Mouse (Mus musculus): ENCODE measurements around the gene Nr4a1. TPM values are rescaled to one million over a fixed set of nuclear protein-coding genes. Genes with fewer than 3 reads are reported as not detected.

The Nr4a1 gene
- polyA plus RNA-seq (2014; fragmentation: Nextera tagmentation; extraction: Ambion mirVana) = 7.5 and 8.1 TPM in 2 replicates

DNA sequence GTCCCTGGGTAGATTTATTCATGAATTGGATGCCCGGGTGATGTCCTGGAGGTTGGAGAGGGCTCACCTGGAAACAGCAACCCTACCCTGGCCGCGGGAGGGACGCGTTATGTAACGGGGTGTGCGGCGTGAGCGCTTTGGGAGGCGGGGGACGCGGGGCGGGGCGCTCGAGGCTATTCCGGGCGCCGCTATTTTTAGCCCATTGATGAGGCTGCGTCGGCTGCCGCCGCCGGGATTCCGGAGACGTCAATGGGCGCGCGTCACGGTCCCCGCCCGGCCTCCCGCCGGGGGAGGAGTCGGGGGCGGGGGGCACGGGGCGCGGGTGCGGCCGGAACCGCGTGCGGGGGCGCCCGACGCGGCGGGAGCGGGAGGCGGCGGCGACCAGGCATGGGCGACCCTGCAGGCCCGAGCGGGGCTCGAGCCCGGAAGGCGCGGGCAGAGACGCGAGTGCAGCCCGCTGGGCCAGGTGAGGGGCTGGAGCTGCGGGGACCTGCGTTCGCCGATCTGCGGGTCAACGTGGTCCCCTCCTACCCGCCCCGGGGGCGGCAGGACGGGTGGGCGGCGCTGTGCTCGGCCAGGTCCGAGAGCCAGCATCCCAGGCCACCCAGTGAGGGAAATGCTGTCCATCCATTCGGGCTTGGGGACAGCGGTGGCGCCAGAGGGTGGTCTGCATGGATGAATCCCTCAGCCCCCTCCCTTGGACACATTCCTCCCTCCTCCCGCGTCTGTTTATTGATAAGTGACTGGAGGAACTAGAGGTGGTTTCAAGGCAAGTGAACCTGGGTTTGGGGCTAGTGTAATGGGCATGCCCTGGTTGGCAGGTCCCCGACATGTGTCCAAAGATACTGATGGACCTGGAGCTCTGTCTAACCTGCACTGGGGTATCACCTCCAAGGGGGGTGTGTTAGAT lies at the start of gene Nr4a1:
Gene Nr4a1, plus strand, starts transcription at position 384 of the 910 bp plus-strand sequence.
- H3K4me1 ChIP-seq (ENCODE audit: control insufficient read depth, insufficient read depth, low read length) = peaks cover 15% of the 10 kb centered on the region
- H3K4me2 ChIP-seq = peak within 1 kb of the TSS; percentile 73
- peak within 1 kb of the TSS; percentile 60 for H3K4me3 ChIP-seq (ENCODE audit: low read depth, low read length)
- peak within 1 kb of the TSS; percentile 80 for H3K9ac ChIP-seq (ENCODE audit: low read depth, low read length)
- H3K27me3 ChIP-seq (ENCODE audit: control insufficient read depth, insufficient read depth, low read length) = no peaks in the 10 kb centered on the region
- ATAC-seq (replicated peaks; ENCODE audit: insufficient number of reproducible peaks, low FRiP score, low TSS enrichment) = peak; percentile 61
- no peaks in the 10 kb centered on the region for H3K36me3 ChIP-seq (ENCODE audit: control insufficient read depth, insufficient read depth, low read length)
- 2% methylated on average over 73 of the region's 82 CpGs for WGBS (ENCODE audit: insufficient replicate concordance)
- H3K27ac ChIP-seq (ENCODE audit: low read depth, low read length) = peak within 1 kb of the TSS; percentile 65
- H3K9me3 ChIP-seq (replicated peaks; ENCODE audit: control insufficient read depth, low read length) = no peaks in the 10 kb centered on the region

DNA sequence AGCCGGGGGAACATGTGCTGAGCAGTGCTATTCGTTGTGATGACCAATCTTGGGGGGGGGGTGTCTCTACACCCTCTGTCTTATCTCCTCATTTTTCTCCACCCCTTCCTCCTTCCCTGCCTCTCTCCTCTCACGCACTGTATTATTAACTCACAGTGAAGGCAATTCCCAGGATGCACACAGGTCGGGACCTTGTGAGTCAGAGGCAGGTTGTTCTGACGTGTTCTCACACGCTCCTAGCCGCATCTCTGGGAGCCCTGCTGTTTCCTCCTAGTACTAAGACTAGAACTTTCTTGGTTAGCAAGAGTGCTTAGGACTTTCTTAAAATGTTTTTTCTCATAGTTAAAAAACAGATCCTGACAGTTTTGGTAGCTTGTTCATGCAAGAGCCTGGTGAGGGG lies 49.3 kb upstream of the Nr4a1 start:
- H3K9me3 ChIP-seq (replicated peaks; ENCODE audit: control insufficient read depth, low read length) = no peaks in the 10 kb centered on the region
- H3K27me3 ChIP-seq (ENCODE audit: control insufficient read depth, insufficient read depth, low read length) = no peaks in the 10 kb centered on the region
- no peak overlapping the region for H3K4me2 ChIP-seq
- no peak overlapping the region for H3K9ac ChIP-seq (ENCODE audit: low read depth, low read length)
- ATAC-seq (replicated peaks; ENCODE audit: insufficient number of reproducible peaks, low FRiP score, low TSS enrichment) = no peak
- H3K36me3 ChIP-seq (ENCODE audit: control insufficient read depth, insufficient read depth, low read length) = peaks cover 38% of the 10 kb centered on the region
- H3K4me1 ChIP-seq (ENCODE audit: control insufficient read depth, insufficient read depth, low read length) = no peaks in the 10 kb centered on the region
- WGBS (ENCODE audit: insufficient replicate concordance) = 82% methylated on average over 7 of the region's 7 CpGs
- no peak overlapping the region for H3K4me3 ChIP-seq (ENCODE audit: low read depth, low read length)
- H3K27ac ChIP-seq (ENCODE audit: low read depth, low read length) = no peak overlapping the region

DNA sequence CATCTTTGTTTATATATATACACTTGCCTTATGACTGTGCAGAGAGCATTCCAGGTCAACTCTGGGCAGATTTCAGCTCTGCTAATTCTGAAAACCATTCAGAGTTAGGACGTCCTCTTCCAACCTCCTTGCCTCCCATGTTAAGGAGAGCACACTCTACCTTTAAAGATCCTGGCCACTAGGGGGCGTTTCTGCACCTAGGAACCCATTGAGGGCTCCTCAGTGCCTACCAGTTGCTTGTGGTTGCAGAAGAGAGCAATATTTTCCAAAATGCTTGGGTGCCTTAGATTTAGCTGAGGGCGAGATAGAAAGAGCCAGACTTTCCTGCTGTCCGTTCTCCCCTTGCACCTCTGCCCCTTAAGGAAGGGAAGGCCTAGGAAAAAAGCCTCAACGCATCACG lies 43.8 kb upstream of the Nr4a1 start:
- H3K9ac ChIP-seq (ENCODE audit: low read depth, low read length) = no peak overlapping the region
- H3K27me3 ChIP-seq (ENCODE audit: control insufficient read depth, insufficient read depth, low read length) = no peaks in the 10 kb centered on the region
- no peak overlapping the region for H3K4me2 ChIP-seq
- no peak for ATAC-seq (replicated peaks; ENCODE audit: insufficient number of reproducible peaks, low FRiP score, low TSS enrichment)
- no peak overlapping the region for H3K4me3 ChIP-seq (ENCODE audit: low read depth, low read length)
- no peaks in the 10 kb centered on the region for H3K4me1 ChIP-seq (ENCODE audit: control insufficient read depth, insufficient read depth, low read length)
- H3K9me3 ChIP-seq (replicated peaks; ENCODE audit: control insufficient read depth, low read length) = no peaks in the 10 kb centered on the region
- H3K27ac ChIP-seq (ENCODE audit: low read depth, low read length) = no peak overlapping the region
- 63% methylated on average over 6 of the region's 6 CpGs for WGBS (ENCODE audit: insufficient replicate concordance)
- peaks cover 17% of the 10 kb centered on the region for H3K36me3 ChIP-seq (ENCODE audit: control insufficient read depth, insufficient read depth, low read length)

DNA sequence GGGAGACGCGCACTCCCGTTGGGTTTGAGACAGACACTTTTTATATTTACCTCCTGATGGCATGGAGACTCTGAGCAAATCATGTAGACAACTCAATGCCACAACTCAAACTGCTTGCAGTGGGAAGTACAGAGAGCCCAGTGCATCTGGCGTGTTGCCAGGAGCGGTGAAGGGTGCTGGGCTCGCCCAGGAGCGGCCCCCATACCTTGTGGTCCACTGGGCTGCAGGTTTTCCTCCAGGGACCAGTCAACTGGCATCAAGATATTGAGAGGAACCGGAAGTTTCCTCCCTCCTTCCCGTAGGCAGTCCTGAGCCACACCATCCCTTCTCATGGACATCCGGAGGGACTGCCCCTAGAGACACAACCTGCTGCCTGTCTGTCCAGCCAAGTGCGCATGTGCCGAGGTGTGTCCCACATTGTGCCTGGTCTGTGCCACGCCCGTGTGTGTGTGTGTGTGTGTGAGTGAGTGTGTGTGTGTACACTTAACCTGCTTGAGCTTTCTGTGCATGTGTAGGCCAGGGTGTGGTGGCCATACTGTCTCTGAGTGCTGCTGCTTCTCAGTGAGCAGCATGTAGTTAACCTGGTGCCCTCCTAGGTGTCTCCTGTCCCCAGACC lies 43.0 kb upstream of the Nr4a1 start:
- Histone ChIP-seq H3K9me3 (replicated peaks; ENCODE audit: control insufficient read depth, low read length) (no peaks in the 10 kb centered on the region), H3K4me3 (ENCODE audit: low read depth, low read length) (no peak overlapping the region), H3K36me3 (ENCODE audit: control insufficient read depth, insufficient read depth, low read length) (peaks cover 14% of the 10 kb centered on the region), H3K9ac (ENCODE audit: low read depth, low read length) (no peak overlapping the region), H3K27me3 (ENCODE audit: control insufficient read depth, insufficient read depth, low read length) (no peaks in the 10 kb centered on the region), H3K27ac (ENCODE audit: low read depth, low read length) (no peak overlapping the region), H3K4me1 (ENCODE audit: control insufficient read depth, insufficient read depth, low read length) (no peaks in the 10 kb centered on the region), H3K4me2 (no peak overlapping the region)
- WGBS (ENCODE audit: insufficient replicate concordance) = 93% methylated on average over 14 of the region's 14 CpGs
- no peak for ATAC-seq (replicated peaks; ENCODE audit: insufficient number of reproducible peaks, low FRiP score, low TSS enrichment)

DNA sequence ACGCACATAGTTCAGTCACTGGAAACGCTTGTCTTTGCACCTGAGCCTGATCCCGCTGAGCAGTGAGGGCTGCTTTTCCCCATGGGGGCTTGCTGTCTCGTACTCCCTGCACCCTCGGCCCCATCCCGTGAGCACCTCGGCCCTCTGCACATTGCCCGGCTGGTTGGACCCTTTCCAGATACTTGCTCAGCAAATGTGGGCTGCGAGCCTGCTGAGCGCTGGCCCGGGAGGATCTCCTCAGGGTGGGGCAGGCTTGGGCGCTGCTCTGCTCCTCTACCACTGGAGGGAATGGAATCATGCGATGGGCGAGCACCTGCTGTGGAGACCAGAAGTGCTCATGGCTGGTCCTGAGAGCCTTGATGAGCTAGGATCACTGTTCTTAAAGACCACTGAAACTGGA lies 41.6 kb upstream of the Nr4a1 start:
- Histone ChIP-seq H3K9me3 (replicated peaks; ENCODE audit: control insufficient read depth, low read length) (no peaks in the 10 kb centered on the region), H3K9ac (ENCODE audit: low read depth, low read length) (no peak overlapping the region), H3K4me1 (ENCODE audit: control insufficient read depth, insufficient read depth, low read length) (no peaks in the 10 kb centered on the region), H3K27ac (ENCODE audit: low read depth, low read length) (no peak overlapping the region), H3K4me2 (no peak overlapping the region), H3K36me3 (ENCODE audit: control insufficient read depth, insufficient read depth, low read length) (peaks cover 11% of the 10 kb centered on the region), H3K27me3 (ENCODE audit: control insufficient read depth, insufficient read depth, low read length) (no peaks in the 10 kb centered on the region), H3K4me3 (ENCODE audit: low read depth, low read length) (no peak overlapping the region)
- ATAC-seq (replicated peaks; ENCODE audit: insufficient number of reproducible peaks, low FRiP score, low TSS enrichment) = no peak
- 84% methylated on average over 14 of the region's 14 CpGs for WGBS (ENCODE audit: insufficient replicate concordance)

DNA sequence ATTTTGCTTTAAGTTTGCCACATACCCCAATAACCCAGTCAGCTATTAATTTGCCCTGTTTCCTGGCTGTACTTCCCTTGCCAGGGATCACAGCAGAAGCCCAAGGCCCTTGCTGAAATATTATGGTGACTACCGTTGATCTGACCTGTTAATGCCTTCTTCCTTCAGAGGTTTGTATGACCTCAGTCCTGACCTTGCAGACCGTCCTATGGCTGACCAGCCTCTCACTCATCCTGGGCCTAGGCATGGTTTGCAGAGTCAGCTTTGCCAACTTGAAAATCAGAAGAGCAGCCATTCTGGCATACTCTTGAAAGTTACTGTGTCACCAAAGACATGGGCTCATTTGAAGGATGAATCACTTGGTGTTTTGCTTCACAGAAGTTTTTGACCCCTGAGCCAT lies 38.9 kb upstream of the Nr4a1 start:
- Histone ChIP-seq H3K9ac (ENCODE audit: low read depth, low read length) (no peak overlapping the region), H3K4me1 (ENCODE audit: control insufficient read depth, insufficient read depth, low read length) (no peaks in the 10 kb centered on the region), H3K4me3 (ENCODE audit: low read depth, low read length) (no peak overlapping the region), H3K27me3 (ENCODE audit: control insufficient read depth, insufficient read depth, low read length) (no peaks in the 10 kb centered on the region), H3K27ac (ENCODE audit: low read depth, low read length) (no peak overlapping the region), H3K4me2 (no peak overlapping the region), H3K9me3 (replicated peaks; ENCODE audit: control insufficient read depth, low read length) (no peaks in the 10 kb centered on the region), H3K36me3 (ENCODE audit: control insufficient read depth, insufficient read depth, low read length) (peaks cover 11% of the 10 kb centered on the region)
- WGBS (ENCODE audit: insufficient replicate concordance) = 67% methylated on average over 2 of the region's 2 CpGs
- no peak for ATAC-seq (replicated peaks; ENCODE audit: insufficient number of reproducible peaks, low FRiP score, low TSS enrichment)

DNA sequence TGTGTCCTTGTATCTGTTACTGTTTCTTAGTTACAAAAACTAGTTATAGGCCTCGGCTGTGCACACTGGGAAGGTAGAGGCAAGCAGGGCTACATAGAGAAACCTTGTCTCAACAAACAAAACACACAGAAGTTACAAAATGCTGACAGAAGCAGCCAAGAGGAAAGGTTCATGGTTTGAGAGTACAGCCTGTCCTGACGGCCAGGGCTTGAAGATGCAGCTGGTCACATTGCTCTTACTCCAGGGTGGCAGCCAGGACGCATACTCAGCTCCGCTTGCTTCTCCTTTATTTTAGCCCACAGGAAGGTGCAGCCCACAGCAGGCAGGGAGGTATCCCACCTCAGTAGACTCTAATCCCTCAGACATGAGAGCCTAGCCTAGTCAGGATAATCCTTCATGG lies 38.0 kb upstream of the Nr4a1 start:
- H3K4me3 ChIP-seq (ENCODE audit: low read depth, low read length) = no peak overlapping the region
- H3K4me2 ChIP-seq = no peak overlapping the region
- no peak for ATAC-seq (replicated peaks; ENCODE audit: insufficient number of reproducible peaks, low FRiP score, low TSS enrichment)
- H3K9ac ChIP-seq (ENCODE audit: low read depth, low read length) = no peak overlapping the region
- H3K36me3 ChIP-seq (ENCODE audit: control insufficient read depth, insufficient read depth, low read length) = peaks cover 6% of the 10 kb centered on the region
- WGBS (ENCODE audit: insufficient replicate concordance) = 78% methylated on average over 4 of the region's 4 CpGs
- no peaks in the 10 kb centered on the region for H3K27me3 ChIP-seq (ENCODE audit: control insufficient read depth, insufficient read depth, low read length)
- H3K9me3 ChIP-seq (replicated peaks; ENCODE audit: control insufficient read depth, low read length) = no peaks in the 10 kb centered on the region
- H3K27ac ChIP-seq (ENCODE audit: low read depth, low read length) = no peak overlapping the region
- H3K4me1 ChIP-seq (ENCODE audit: control insufficient read depth, insufficient read depth, low read length) = peaks cover 3% of the 10 kb centered on the region; the same call in 1 of the 2 replicates

DNA sequence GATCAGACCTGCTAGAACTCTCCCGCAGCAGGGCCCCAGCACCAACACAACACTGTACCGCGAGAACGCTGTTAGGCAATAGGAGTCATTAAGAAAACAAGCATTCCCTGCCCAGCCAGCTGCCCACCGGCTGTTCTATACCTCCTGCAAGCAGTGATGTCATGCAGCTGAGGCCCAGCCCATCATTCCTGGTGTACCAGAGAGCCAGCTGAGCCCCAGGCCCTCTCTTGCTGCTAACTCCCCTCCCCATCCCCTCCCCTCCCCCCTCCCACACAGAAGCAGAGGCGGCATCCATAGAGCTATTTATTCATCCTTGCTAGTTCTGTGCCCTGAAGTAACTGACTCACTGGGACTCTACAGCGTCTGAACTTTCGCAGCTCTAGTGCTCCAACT lies 33.2 kb upstream of the Nr4a1 start:
- peaks cover 27% of the 10 kb centered on the region for H3K27me3 ChIP-seq (ENCODE audit: control insufficient read depth, insufficient read depth, low read length)
- no peak for ATAC-seq (replicated peaks; ENCODE audit: insufficient number of reproducible peaks, low FRiP score, low TSS enrichment)
- WGBS (ENCODE audit: insufficient replicate concordance) = 4% methylated on average over 8 of the region's 8 CpGs
- H3K4me1 ChIP-seq (ENCODE audit: control insufficient read depth, insufficient read depth, low read length) = peaks cover 10% of the 10 kb centered on the region
- H3K4me2 ChIP-seq = no peak overlapping the region
- H3K9me3 ChIP-seq (replicated peaks; ENCODE audit: control insufficient read depth, low read length) = no peaks in the 10 kb centered on the region
- no peaks in the 10 kb centered on the region for H3K36me3 ChIP-seq (ENCODE audit: control insufficient read depth, insufficient read depth, low read length)
- no peak overlapping the region for H3K4me3 ChIP-seq (ENCODE audit: low read depth, low read length)
- H3K9ac ChIP-seq (ENCODE audit: low read depth, low read length) = no peak overlapping the region
- no peak overlapping the region for H3K27ac ChIP-seq (ENCODE audit: low read depth, low read length)
